26 mouse cellular contexts compared by ENCODE assay signal in the genomic region with DNA sequence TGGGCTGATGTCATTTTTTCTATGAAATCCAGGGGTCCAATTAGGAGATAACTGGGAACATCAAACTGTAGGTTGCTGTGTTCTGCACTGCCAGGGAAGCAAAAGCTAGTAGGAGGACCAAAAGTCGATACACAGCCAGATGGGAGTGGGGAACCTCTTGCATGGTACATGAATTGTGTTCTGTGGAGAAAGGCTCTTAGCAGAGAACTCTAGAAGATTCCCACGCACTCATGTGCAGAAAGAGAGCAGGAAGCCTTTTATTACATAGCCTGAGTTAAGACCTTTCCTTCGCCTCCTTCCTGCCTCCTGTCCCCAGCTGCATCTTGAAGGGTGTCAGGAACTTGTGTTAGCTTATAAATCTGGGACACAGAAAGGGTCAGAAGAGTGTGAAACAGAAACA. TPM values are rescaled to one million over a fixed set of nuclear protein-coding genes. Genes with fewer than 3 reads are reported as not detected.
DNase-seq lines count a peak whose midpoint lies in the region; ATAC-seq lines count a peak whose summit lies in the region.
"Had no signal": no experiment of that assay in that cellular context is flagged by ENCODE, and none has a peak within 500 bp of the region (broad histone marks: within the 10 kb centered on the region; RNA-seq: fewer than 3 reads in every experiment).

No protein-coding gene starts in this region.

- H3K4me3 ChIP-seq in kidney, embryonic 15.5 days (replicated peaks) = no peak overlapping the region
- H3K4me3 ChIP-seq in kidney, embryonic 16.5 days (ENCODE audit: low read length) = no peak overlapping the region
- H3K4me3 ChIP-seq: embryonic facial prominence, embryonic 13.5 days; forebrain, embryonic 10.5 days; forebrain, embryonic 15.5 days; limb, embryonic 12.5 days; liver, embryonic 15.5 days had no signal

- peak; percentile 49 to 55 for DNase-seq in layer of hippocampus, adult 8-10 months (ENCODE audit: low spot score in 2 of 2)
- no peak for DNase-seq in layer of hippocampus, adult 9-10 months (ENCODE audit: low spot score)
- peak; percentile 32 to 67 for DNase-seq in left cerebral cortex, postnatal 25 days (ENCODE audit: low spot score in 2 of 2)
- no peak for DNase-seq in left cerebral cortex, adult 8-10 months (ENCODE audit: low spot score in 2 of 2)
- no peak for DNase-seq in testis, postnatal 10 days (ENCODE audit: low spot score)
- DNase-seq: adrenal gland, postnatal 25 days; B cell, adult 2 months; cerebellum, adult 18-20 months; cerebellum, postnatal 10 days; gastrocnemius, postnatal 14 days; heart, postnatal 14 days; kidney, adult 18-20 months; lung, embryonic 14.5 days; lung, postnatal 14 days; midbrain, embryonic 14.5 days; right cerebral cortex, postnatal 4 days; thymus, postnatal 4 days had no signal

- intact Hi-C loops in left cerebral cortex, postnatal 25 days (cut with DNase I) = no loop called here

- 30% methylated on average over 3 of the region's 3 CpGs for WGBS in kidney, embryonic 15.5 days
- WGBS in kidney, embryonic 16.5 days = 31% methylated on average over 3 of the region's 3 CpGs

- H3K27ac ChIP-seq in kidney, embryonic 15.5 days = peak overlapping the region; percentile 59
- no peak overlapping the region; the same call in 1 of the 2 replicates for H3K27ac ChIP-seq in kidney, embryonic 16.5 days (ENCODE audit: low read length)
- H3K27ac ChIP-seq: embryonic facial prominence, embryonic 13.5 days; forebrain, embryonic 10.5 days; forebrain, embryonic 15.5 days; limb, embryonic 12.5 days; liver, embryonic 15.5 days; stomach, postnatal 0 days had no signal

- H3K4me1 ChIP-seq in kidney, embryonic 15.5 days = peaks cover 25% of the 10 kb centered on the region
- H3K4me1 ChIP-seq in kidney, embryonic 16.5 days (ENCODE audit: insufficient read depth, low read length) = peaks cover 11% of the 10 kb centered on the region; the same call in 1 of the 2 replicates
- H3K4me1 ChIP-seq: forebrain, embryonic 15.5 days; limb, embryonic 12.5 days; liver, embryonic 15.5 days had no signal

- H3K4me2 ChIP-seq in kidney, embryonic 15.5 days = no peak overlapping the region
- no peak overlapping the region for H3K4me2 ChIP-seq in kidney, embryonic 16.5 days (replicated peaks; ENCODE audit: low read depth, low read length)
- H3K4me2 ChIP-seq: embryonic facial prominence, embryonic 13.5 days; forebrain, embryonic 15.5 days; limb, embryonic 12.5 days; liver, embryonic 15.5 days; lung, embryonic 14.5 days had no signal

- peaks cover 24% of the 10 kb centered on the region; the same call in 1 of the 2 replicates for H3K36me3 ChIP-seq in kidney, embryonic 15.5 days
- peaks cover 7% of the 10 kb centered on the region; the same call in 1 of the 2 replicates for H3K36me3 ChIP-seq in kidney, embryonic 16.5 days (ENCODE audit: insufficient read depth, low read length)
- H3K36me3 ChIP-seq: forebrain, embryonic 10.5 days; forebrain, embryonic 15.5 days; liver, embryonic 15.5 days had no signal

- ATAC-seq in kidney, embryonic 15.5 days (replicated peaks; ENCODE audit: low FRiP score) = no peak
- no peak for ATAC-seq in kidney, embryonic 16.5 days (ENCODE audit: low FRiP score, low TSS enrichment)
- ATAC-seq: forebrain, embryonic 15.5 days; hindbrain, embryonic 16.5 days had no signal

- no peaks in the 10 kb centered on the region for H3K9me3 ChIP-seq in kidney, embryonic 15.5 days (replicated peaks)
- no peaks in the 10 kb centered on the region for H3K9me3 ChIP-seq in kidney, embryonic 16.5 days (ENCODE audit: low read length)
- H3K9me3 ChIP-seq: embryonic facial prominence, embryonic 13.5 days; forebrain, embryonic 10.5 days; forebrain, embryonic 15.5 days; limb, embryonic 12.5 days; liver, embryonic 15.5 days had no signal

- H3K9ac ChIP-seq in kidney, embryonic 15.5 days = no peak overlapping the region
- no peak overlapping the region for H3K9ac ChIP-seq in kidney, embryonic 16.5 days (replicated peaks; ENCODE audit: low read length)
- H3K9ac ChIP-seq: embryonic facial prominence, embryonic 13.5 days; forebrain, embryonic 15.5 days; limb, embryonic 12.5 days; liver, embryonic 15.5 days; lung, embryonic 14.5 days had no signal

- no peaks in the 10 kb centered on the region for H3K27me3 ChIP-seq in kidney, embryonic 15.5 days
- H3K27me3 ChIP-seq in kidney, embryonic 16.5 days (ENCODE audit: insufficient read depth, low read length) = no peaks in the 10 kb centered on the region
- H3K27me3 ChIP-seq: embryonic facial prominence, embryonic 13.5 days; forebrain, embryonic 15.5 days; limb, embryonic 12.5 days; liver, embryonic 15.5 days had no signal

RNA-seq across cellular contexts. Expression of a gene that starts 53.7 kb away (rescaled TPM):
- polyA plus RNA-seq in kidney, embryonic 15.5 days (2015; fragmentation: Nextera tagmentation; extraction: Ambion mirVana) = 8.4 and 8.9 TPM in 2 replicates
- polyA plus RNA-seq in kidney, embryonic 16.5 days (2015; fragmentation: Nextera tagmentation; extraction: Ambion mirVana) = 7.7 and 11.5 TPM in 2 replicates
- total RNA-seq in layer of hippocampus, adult 8-10 months (2022) = 10 to 100 TPM; 14.6 to 19.1 (median 17.0) TPM
- 10 to 100 TPM; 14.1 to 14.3 TPM for total RNA-seq in left cerebral cortex, postnatal 25 days (2021)
- 10 to 100 TPM; 11.7 to 20.4 (median 16.0) TPM for total RNA-seq in left cerebral cortex, adult 8-10 months (2022)

Comparison
In these comparisons a context has a peak if more than half of its experiments do, and no peak if none do; other contexts are left out.
1. DNase-seq: peak in layer of hippocampus, adult 8-10 months (2 of 2) and left cerebral cortex, postnatal 25 days (2 of 2); none in layer of hippocampus, adult 9-10 months (single experiment), left cerebral cortex, adult 8-10 months (0 of 2) and testis, postnatal 10 days (single experiment).